Mouse (Mus musculus): Measurements from ENCODE around the gene Cdh13.

- TF ChIP-seq CTCF (IDR thresholded peaks at IDR 0.05): no peak
- TF ChIP-seq EP300 (IDR thresholded peaks at IDR 0.05; ENCODE audit: insufficient read depth, low read depth, low read length): no peak
These were observed 430.1 kb downstream of the Cdh13 start for GRCm38 (mm10) chr8:118713596-118713995.

Measured in heart, adult 2 months (tissue).